Mouse (Mus musculus) heart, postnatal 14 days (tissue): Measurements from ENCODE around the gene Lrrc39. TPM values are rescaled to one million over a fixed set of nuclear protein-coding genes. Genes with fewer than 3 reads are reported as not detected.

Source experiments
- DNase-seq, 2 experiments: peaks; one replicate each; pipeline ENCODE4 v3.0.0; 2021 to 2022
- intact Hi-C: fragments of 180-260 bp; cut with DNase I; formaldehyde crosslinking; loops from one replicate; pipeline ENCODE4 v1.15.1; 2025
- total RNA-seq, 2 experiments: library from RNA; stranded (reverse); gene quantifications; 2 replicates each; pipeline ENCODE4 v1.2.3; 2021

Gene Lrrc39
- total RNA-seq, 2 experiments from 2014 or later = 72.4 to 73.3 TPM

DNA sequence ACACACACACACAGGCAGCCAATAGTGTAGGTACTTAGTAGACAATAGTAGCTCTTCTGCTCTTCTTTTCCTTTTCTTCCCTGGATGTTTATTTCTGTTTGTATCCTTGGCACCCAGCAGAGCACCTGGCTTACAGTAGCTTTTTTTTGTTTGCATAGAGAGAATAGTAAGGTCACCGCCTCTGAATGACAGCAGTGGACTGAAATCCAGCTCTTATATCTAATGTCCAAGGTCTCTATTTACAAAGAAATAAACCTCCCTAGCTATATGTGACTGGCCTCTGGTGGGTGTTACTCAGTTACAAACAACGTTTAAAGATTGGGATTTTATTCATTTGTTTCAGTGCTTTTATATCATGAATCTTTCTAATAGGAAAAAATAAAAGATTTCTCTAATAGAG lies 36.9 kb downstream of the Lrrc39 start:
- intact Hi-C loops = loop anchor here (5.0 kb wide), 1 partner anchor 238 kb away; no protein-coding TSS in a partner anchor
- no peak for DNase-seq

DNA sequence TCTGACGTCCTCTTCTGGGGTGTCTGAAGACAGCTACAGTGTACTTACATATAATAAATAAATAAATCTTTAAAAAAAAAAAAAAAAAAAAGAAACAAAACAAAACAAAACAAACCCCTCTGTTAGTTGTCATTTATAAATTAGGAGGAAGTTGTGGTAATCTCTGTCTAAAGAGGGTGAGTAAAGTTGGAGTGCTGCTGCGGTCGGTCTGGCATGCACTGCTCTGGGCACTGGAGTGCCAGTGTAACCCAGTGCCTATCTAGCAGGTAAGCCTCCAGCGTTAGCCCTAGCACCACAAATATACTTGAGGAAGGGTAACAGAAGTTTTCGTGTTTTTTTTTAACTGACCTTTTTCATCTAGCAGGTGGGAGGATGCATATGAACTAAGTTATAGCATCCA lies 38.2 kb downstream of the Lrrc39 start:
- no peak for DNase-seq
- intact Hi-C loops = no loop called here

GRCm38 (mm10) chr3:116601781-116602180 lies 39.0 kb downstream of the Lrrc39 start:
- intact Hi-C loops = no loop called here
- no peak for DNase-seq

- no peak for DNase-seq
- intact Hi-C loops = no loop called here
These were observed 41.8 kb downstream of the Lrrc39 start for GRCm38 (mm10) chr3:116604570-116604969.

- intact Hi-C loops = no loop called here
- DNase-seq = no peak
These were observed 51.6 kb downstream of the Lrrc39 start, which contains the start of gene Trmt13 for GRCm38 (mm10) chr3:116614295-116614892. Gene Trmt13 (minus strand): TSS chr3:116614587.

DNA sequence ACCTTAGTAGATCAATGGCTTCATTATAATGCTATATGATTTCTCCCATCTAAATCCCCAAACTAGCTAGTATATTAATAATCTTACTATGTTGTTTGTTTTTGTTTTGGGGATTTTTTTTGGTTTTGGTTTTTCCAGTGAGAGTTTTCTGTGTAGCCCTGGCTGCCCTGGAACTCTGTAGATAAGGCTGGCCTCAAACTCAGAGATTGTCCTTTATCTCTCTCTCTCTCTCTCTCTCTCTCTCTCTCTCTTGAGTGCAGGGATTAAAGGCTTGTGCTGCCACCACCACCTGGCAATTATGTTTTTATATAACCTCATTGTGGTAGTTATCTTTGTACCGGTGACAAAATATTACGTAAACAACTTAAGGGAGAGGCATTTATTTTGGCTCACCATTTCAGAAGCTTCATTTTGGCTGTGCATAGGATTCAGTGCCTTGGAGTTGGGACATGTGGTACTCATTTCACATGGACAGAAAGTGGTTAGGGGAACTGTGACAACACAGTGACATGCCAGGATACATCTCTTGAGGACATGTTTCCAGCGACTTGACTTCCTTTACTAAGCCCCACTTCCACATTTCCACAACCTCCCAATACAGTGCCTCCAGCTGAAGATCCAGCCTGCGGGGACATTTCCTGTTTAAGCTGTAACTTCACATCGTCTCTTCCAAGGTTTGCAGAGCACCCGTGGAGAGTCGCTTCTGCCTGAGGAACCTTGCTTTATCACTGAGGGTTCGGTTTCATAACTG lies 52.7 kb downstream of the Lrrc39 start:
- intact Hi-C loops = no loop called here
- no peak for DNase-seq

DNA sequence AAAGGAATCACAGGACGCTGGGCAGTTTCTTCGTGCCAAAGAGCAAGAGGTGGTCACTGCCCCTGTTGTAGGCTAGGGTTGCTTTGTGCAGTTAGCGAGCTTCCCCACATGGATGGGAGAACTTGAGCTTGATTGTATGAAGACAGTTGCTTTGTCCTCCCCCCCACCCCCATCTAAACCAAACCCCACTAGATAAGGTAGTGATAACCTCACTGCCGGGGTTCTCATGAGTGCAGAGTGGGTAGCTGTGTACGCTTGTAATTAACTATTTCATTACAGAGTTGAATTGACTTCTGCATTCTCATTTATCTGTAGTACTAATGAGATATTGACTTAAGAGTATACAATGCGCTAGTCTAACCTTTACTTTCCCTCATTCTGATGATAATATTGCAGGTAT lies 56.1 kb downstream of the Lrrc39 start:
- intact Hi-C loops = no loop called here
- DNase-seq = no peak

GRCm38 (mm10) chr3:116620636-116621370 lies 58.0 kb downstream of the Lrrc39 start:
- intact Hi-C loops = no loop called here
- DNase-seq = no peak

DNA sequence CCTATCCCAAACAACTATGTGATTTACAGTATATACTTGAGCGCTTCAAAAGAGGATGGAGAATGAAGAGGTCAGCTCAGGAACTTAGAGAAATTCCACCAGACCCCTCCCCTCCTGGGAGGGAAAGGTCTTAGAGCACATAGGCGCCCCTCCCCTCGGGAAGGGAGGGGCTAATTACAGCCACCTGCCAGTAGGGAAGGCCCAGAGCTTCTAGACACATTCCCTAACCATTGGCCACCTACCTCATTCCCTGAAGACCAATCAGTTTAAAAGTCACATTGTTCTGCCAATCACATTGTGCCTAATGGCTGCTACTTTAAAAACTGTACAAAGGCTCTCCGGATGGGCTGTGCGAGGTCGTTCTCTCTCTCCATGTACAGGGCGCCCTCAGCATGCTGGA lies 59.9 kb downstream of the Lrrc39 start:
- intact Hi-C loops = no loop called here
- no peak for DNase-seq

GRCm38 (mm10) chr3:116631459-116631858 lies 68.7 kb downstream of the Lrrc39 start:
- intact Hi-C loops = no loop called here
- no peak for DNase-seq

Other genes starting within 250 kb of the Lrrc39 start
- 1 to 10 TPM; 3.8 to 4.7 TPM for gene Cdc14a, start 138.9 kb upstream of the Lrrc39 start, total RNA-seq
- gene Rtca, start 54.8 kb upstream of the Lrrc39 start, total RNA-seq = 10 to 100 TPM; 21.4 to 22.9 TPM
- 10 to 100 TPM; 26.9 to 33.8 TPM for gene Dbt, start 49.9 kb upstream of the Lrrc39 start, total RNA-seq
- 1 to 10 TPM; 2.9 to 3.1 TPM for gene Sass6, start 32.0 kb downstream of the Lrrc39 start, total RNA-seq
- gene Trmt13, start 51.6 kb downstream of the Lrrc39 start, total RNA-seq = 1 to 10 TPM; 6.3 TPM
- 10 to 100 TPM; 26.2 to 26.3 TPM for gene Mfsd14a, start 99.7 kb downstream of the Lrrc39 start, total RNA-seq
- gene Gm43191, start 118.3 kb downstream of the Lrrc39 start, total RNA-seq = 1 to 10 TPM in 1 of 2 experiments, not detected in 1; 1.0 TPM
- 10 to 100 TPM; 17.3 to 17.5 TPM for gene Slc35a3, start 149.9 kb downstream of the Lrrc39 start, total RNA-seq
- 100 to 1,000 TPM; 183 to 189 TPM for gene Agl, start 245.2 kb downstream of the Lrrc39 start, total RNA-seq